Mouse (Mus musculus) embryonic facial prominence, embryonic 10.5 days (tissue): Measurements from ENCODE around the gene Il20rb. TPM values are rescaled to one million over a fixed set of nuclear protein-coding genes. Genes with fewer than 3 reads are reported as not detected.

Source experiments
- DNase-seq: peaks from one replicate; pipeline ENCODE4 v3.0.0-alpha.2; 2017; ENCODE audit warnings: low spot score
- H3K27ac ChIP-seq: fragments of 300-500 bp; sonication (generic); replicated peaks from 2 replicates; pipeline ENCODE4 v1.5.1; 2016; ENCODE audit warnings: mild to moderate bottlenecking
- H3K27me3 ChIP-seq: fragments of 300-500 bp; sonication (generic); replicated peaks from 2 replicates; pipeline ENCODE4 v1.6.1; 2016; ENCODE audit warnings: low read depth, mild to moderate bottlenecking; ENCODE audit not compliant: poor library complexity, severe bottlenecking
- H3K36me3 ChIP-seq: fragments of 300-500 bp; sonication (generic); replicated peaks from 2 replicates; pipeline ENCODE4 v1.6.1; 2016; ENCODE audit warnings: mild to moderate bottlenecking, moderate library complexity
- H3K4me1 ChIP-seq: fragments of 300-500 bp; sonication (generic); 2 replicates; pipeline ENCODE4 v1.6.1; 2016
- H3K4me3 ChIP-seq: fragments of 300-500 bp; sonication (generic); 2 replicates; pipeline ENCODE4 v1.5.1; 2016; ENCODE audit warnings: mild to moderate bottlenecking, moderate library complexity
- H3K9me3 ChIP-seq: fragments of 300-500 bp; sonication (generic); 2 replicates; pipeline ENCODE4 v1.6.1; 2016; ENCODE audit warnings: mild to moderate bottlenecking
- WGBS: fragments of 180-500 bp; shearing (Covaris S2); methylation state at CpG from one replicate; pipeline ENCODE4 v1.1.7; 2016; 5-methylcytosine and 5-hydroxymethylcytosine counted together
- polyA plus RNA-seq: library from polyadenylated mRNA; unstranded; fragments of >200 nt; fragmentation: Nextera tagmentation; extraction: Ambion mirVana; gene quantifications from 2 replicates; pipeline ENCODE4 v1.2.1, GENCODE M21; 2016

The Il20rb gene
- polyA plus RNA-seq, 1 experiment from 2014 or later: 1.8 TPM

DNA sequence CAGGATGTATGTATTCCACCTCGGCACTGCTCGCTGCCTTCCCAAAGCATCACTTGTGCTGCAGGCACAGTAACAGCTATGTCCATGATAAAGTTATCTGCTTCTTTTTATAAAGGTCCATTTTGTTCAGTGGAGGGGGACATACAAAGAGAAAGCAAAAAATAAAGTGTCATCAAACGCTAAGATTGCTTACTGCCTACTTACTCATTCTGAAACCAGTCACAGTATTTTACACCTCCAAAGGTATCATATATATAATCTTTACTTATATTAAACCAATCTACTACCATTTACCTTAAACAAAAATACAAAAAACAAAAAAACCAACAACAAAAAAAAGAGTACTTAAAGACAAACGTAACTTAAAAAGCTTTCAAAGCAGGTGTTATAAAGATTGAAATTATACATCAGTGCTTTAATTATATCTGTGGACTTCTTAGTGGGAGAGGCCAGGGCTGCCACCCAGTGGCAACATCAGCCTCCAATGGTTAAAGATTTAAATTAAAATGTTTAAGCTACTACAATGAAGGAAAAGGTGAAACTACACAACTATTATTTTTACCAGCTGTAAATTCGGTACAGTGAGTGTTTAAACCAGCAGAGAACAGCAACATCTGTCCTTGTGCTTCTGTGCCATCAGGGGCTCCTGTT lies 7.1 kb upstream of the Il20rb start:
- Histone ChIP-seq H3K4me1 (peaks cover 8% of the 10 kb centered on the region; the same call in 1 of the 2 replicates), H3K36me3 (peaks cover 26% of the 10 kb centered on the region), H3K4me3 (no peak overlapping the region), H3K27ac (no peak overlapping the region), H3K9me3 (no peaks in the 10 kb centered on the region), H3K27me3 (no peaks in the 10 kb centered on the region)
- DNase-seq: no peak
- WGBS: 92% methylated on average over 5 of the region's 5 CpGs

DNA sequence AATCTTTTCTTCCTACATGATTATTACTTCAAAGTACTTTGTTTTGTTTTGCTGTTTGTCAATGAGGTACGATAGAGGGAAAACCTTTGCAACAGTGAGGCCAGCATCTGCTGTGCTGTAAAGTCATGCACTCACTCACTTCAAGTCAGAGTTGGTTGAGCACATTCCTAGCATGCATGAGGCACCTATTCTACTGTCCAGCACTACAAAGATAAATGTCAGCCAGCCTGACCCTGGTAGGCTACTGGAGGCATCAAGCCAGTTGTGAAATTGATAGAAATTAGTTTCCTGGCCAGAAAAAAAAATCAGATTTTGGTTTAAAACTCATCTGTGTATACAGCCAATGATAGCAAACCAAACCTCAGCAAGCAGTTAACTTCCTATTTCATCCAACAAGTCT lies 4.8 kb upstream of the Il20rb start:
- no peak overlapping the region for H3K4me3 ChIP-seq
- DNase-seq: no peak
- peaks cover 24% of the 10 kb centered on the region for H3K4me1 ChIP-seq
- WGBS: 94% methylated on average over 1 of the region's 1 CpGs
- peaks cover 16% of the 10 kb centered on the region; the same call in 1 of the 2 replicates for H3K36me3 ChIP-seq
- no peak overlapping the region for H3K27ac ChIP-seq
- H3K9me3 ChIP-seq: no peaks in the 10 kb centered on the region
- H3K27me3 ChIP-seq: no peaks in the 10 kb centered on the region

DNA sequence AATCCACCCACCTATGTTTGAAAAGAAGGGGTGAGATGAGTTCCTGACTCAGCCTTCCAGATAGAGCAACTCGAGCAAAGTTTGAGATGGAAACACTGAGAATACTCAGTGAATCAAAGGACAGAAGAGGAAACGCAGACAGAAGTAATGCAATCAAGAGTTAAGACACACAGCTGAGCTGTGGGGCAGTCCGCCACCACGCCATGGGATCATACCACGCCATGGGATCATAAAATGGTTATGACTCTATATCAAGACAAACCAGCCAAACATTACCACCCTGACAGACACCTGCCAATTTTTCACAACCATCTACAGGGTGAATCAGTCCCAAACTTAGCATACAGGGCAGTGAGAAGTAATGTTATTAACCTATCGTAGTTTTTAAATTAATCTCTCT lies 2.4 kb upstream of the Il20rb start:
- H3K27ac ChIP-seq: no peak overlapping the region
- H3K9me3 ChIP-seq: no peaks in the 10 kb centered on the region
- H3K27me3 ChIP-seq: no peaks in the 10 kb centered on the region
- no peak overlapping the region for H3K4me3 ChIP-seq
- WGBS: 94% methylated on average over 6 of the region's 6 CpGs
- H3K36me3 ChIP-seq: peaks cover 9% of the 10 kb centered on the region; the same call in 1 of the 2 replicates
- no peak for DNase-seq
- H3K4me1 ChIP-seq: peaks cover 26% of the 10 kb centered on the region

DNA sequence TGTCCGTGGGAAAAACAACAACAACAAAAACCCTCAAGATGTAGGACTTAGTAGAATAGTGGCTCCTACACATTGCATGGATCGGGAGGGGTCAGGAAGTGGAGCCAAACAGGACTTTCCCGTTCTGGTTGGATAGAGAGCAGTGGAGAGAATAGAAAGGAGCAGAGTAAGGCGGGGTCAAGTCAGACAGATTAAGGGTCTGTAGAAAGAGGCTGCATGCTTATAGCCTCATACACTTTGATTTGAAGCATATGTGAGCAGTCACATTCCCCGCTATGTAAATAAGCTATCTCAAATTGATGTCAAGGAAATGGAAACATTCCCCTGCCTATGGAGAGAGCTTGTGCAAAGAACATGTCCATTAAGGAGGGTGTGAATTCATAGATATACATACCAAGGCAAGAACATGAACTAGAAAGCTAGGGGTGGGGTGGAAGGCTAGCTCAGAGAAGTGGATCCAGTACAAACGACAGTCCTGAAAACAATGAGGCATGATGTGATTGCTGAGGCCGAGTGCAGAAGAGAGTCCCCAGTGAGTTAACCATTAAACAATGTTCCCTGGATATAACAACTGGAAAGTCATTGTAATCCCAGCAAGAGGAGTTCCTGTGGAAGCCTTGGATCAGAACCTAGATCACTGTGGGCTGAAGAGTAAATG lies 1.6 kb upstream of the Il20rb start:
- Histone ChIP-seq H3K36me3 (peaks cover 13% of the 10 kb centered on the region; the same call in 1 of the 2 replicates), H3K4me1 (peaks cover 26% of the 10 kb centered on the region), H3K27ac (no peak overlapping the region), H3K9me3 (no peaks in the 10 kb centered on the region), H3K4me3 (no peak overlapping the region), H3K27me3 (no peaks in the 10 kb centered on the region)
- no peak for DNase-seq
- 63% methylated on average over 7 of the region's 7 CpGs for WGBS

DNA sequence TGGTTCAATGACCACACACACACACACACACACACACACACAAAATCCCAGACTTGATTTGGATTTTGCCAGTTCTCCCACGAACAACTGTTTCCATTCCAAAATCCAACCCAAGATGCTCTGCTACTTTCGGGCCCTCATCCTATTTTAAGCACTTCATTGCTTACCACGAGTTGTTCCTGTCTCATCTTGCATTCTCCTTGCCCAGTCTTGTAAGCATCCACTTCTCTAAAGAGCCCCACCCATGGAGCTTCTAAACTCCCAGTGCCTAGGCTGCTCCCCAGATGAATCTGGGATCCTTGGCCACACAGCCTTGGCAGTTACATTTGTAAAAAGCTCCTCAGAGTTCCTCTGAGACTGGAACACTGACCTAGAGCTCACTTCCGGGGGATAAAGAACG lies 3.3 kb downstream of the Il20rb start:
- Histone ChIP-seq H3K9me3 (no peaks in the 10 kb centered on the region), H3K36me3 (peaks cover 9% of the 10 kb centered on the region; the same call in 1 of the 2 replicates), H3K4me1 (peaks cover 17% of the 10 kb centered on the region), H3K27ac (no peak overlapping the region), H3K4me3 (no peak overlapping the region), H3K27me3 (no peaks in the 10 kb centered on the region)
- no peak for DNase-seq
- 89% methylated on average over 5 of the region's 5 CpGs for WGBS

DNA sequence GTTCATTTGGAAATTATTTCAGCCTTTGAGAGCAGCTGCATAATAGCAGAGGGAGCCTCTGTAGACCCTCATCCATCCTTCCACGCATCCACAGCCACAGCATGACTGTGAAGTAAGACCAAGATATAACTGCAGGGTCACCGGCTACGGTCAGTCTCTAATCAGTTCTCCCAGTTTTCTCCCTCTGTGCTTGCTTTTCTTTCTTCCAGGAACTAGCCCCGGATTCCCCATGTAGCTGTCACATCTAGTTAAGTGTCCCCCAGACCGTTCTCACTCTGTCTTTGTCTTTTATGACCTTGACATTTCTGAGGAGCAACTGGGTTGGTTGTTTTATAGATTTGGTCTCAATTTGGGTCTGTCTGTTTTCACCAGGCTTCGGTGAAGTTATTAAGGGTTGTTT lies 5.0 kb downstream of the Il20rb start:
- Histone ChIP-seq H3K27me3 (no peaks in the 10 kb centered on the region), H3K36me3 (peaks cover 11% of the 10 kb centered on the region; the same call in 1 of the 2 replicates), H3K27ac (no peak overlapping the region), H3K4me1 (0 out of 2 replicates have a peak, but pooled peaks cover 8% of the 10 kb centered on the region), H3K4me3 (no peak overlapping the region), H3K9me3 (peaks cover 7% of the 10 kb centered on the region; the same call in 1 of the 2 replicates)
- no peak for DNase-seq
- 87% methylated on average over 6 of the region's 6 CpGs for WGBS

DNA sequence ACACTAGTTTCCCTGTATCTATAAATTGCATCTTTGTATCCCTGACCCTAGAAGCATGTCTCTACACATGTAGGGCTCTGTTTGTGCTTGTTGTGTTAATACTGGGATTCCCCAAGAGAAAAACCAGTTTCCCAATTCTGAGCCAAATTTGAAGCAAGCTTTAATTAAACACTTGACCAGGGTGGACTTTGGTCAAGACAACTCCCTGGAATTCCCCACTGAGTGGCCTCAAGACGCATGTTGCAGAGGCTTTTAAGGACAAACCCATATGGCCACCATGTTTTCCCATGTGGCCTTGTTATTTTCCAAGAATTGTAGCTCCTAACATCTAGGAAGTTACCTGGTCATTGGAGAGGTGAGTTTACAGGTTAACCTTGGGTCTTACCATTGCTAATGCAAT lies 12.5 kb downstream of the Il20rb start:
- Histone ChIP-seq H3K4me1 (peaks cover 9% of the 10 kb centered on the region), H3K9me3 (peaks cover 10% of the 10 kb centered on the region; the same call in 1 of the 2 replicates), H3K36me3 (peaks cover 9% of the 10 kb centered on the region; the same call in 1 of the 2 replicates), H3K27ac (no peak overlapping the region), H3K4me3 (no peak overlapping the region), H3K27me3 (no peaks in the 10 kb centered on the region)
- no peak for DNase-seq
- WGBS: 90% methylated on average over 1 of the region's 1 CpGs

DNA sequence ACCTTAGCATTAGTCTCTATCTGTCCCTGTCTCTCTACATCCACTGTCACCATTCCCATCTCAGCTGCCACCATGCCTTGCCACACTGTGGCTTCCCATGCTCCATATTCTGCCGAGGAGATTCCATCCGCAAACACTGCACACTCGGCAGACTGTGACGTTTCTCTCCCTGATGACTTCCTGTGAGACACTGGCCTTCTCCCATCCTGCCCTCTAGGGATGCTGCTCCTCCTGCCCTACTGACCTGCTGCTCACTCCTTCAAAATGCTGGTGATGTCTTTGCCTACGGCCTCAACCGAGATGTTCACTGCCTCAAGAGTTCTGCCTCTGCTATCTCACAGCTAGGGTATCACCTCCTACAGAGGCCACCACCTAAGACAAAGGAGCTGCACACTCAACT lies 13.2 kb downstream of the Il20rb start:
- WGBS: 82% methylated on average over 6 of the region's 6 CpGs
- peaks cover 10% of the 10 kb centered on the region; the same call in 1 of the 2 replicates for H3K9me3 ChIP-seq
- peaks cover 9% of the 10 kb centered on the region for H3K4me1 ChIP-seq
- H3K36me3 ChIP-seq: peaks cover 6% of the 10 kb centered on the region; the same call in 1 of the 2 replicates
- no peak overlapping the region for H3K27ac ChIP-seq
- no peaks in the 10 kb centered on the region for H3K27me3 ChIP-seq
- DNase-seq: no peak
- no peak overlapping the region for H3K4me3 ChIP-seq

DNA sequence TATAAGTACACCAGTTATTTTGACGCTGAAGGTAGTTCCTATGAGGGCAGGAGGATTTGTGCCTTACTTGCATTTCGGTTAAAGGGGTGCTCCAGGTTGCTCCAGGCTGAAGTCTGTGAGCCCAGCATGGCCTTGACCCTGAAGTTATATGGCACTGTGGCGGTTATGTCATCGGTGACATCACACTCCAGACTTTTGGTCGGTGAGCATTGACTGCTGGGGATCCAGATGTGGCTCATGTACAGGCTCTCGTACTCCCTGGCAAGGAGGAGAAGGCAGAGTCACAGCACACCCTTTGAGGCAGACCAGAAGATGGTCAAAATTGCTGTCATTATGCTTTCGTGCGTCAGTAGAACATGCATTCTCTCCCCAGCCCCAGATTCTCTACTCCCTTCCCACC lies 13.7 kb downstream of the Il20rb start:
- DNase-seq: no peak
- H3K9me3 ChIP-seq: peaks cover 10% of the 10 kb centered on the region; the same call in 1 of the 2 replicates
- H3K36me3 ChIP-seq: peaks cover 8% of the 10 kb centered on the region; the same call in 1 of the 2 replicates
- H3K27me3 ChIP-seq: no peaks in the 10 kb centered on the region
- H3K27ac ChIP-seq: no peak overlapping the region
- WGBS: 93% methylated on average over 8 of the region's 8 CpGs
- peaks cover 9% of the 10 kb centered on the region for H3K4me1 ChIP-seq
- H3K4me3 ChIP-seq: no peak overlapping the region

DNA sequence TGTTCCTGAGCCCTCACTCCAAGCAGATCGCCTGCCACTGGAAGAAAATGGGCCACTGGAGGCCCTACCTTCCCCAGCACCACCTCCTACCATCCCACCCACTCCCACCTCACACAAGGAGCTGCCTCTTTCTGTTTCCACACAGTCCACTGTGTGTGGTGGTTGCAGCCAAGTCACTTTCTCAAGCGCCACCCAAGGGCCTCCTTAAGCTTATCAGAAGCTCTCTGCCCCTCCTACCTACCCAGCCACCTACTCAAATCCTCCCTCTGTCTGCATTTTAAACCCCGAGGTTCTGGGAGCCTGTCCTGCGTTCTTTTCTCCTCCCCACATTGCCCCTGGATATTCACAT lies 15.0 kb downstream of the Il20rb start:
- Histone ChIP-seq H3K4me3 (no peak overlapping the region), H3K4me1 (peaks cover 9% of the 10 kb centered on the region), H3K27me3 (no peaks in the 10 kb centered on the region), H3K36me3 (peaks cover 21% of the 10 kb centered on the region; the same call in 1 of the 2 replicates), H3K9me3 (peaks cover 3% of the 10 kb centered on the region; the same call in 1 of the 2 replicates), H3K27ac (no peak overlapping the region)
- no peak for DNase-seq
- WGBS: 79% methylated on average over 4 of the region's 4 CpGs

DNA sequence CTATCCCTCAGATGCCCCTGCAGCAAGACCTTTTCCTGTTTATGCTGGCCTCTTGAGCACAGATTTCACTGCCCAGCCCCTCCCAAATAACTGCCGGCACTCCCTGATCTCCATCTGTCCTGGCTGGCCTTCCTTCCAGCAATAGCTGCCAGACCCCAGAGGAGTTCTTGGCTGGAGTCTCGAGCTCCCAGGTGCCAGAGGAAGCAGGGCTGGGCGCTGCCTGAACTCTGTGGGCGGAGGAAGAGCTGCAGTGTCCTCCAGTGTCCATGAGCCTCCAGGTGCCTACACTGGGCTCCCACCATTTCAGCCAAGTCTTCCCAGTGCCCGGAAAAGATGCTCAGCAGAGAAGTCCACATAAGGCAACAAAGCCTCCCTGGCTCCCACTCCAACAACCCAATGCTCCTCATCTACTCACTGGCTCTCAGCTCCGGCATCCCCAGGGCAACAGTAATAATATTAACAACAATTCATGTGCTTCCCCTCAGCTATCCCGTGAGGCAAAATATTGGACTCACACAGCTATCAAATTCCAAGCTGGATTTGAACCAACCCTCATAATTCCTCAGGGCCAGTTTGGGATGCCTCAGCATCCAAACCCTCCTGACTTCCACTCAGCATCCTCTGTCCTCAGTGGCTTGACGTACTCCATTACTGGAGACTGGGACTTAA lies 15.5 kb downstream of the Il20rb start:
- Histone ChIP-seq H3K4me3 (no peak overlapping the region), H3K27me3 (no peaks in the 10 kb centered on the region), H3K36me3 (peaks cover 21% of the 10 kb centered on the region; the same call in 1 of the 2 replicates), H3K9me3 (no peaks in the 10 kb centered on the region), H3K4me1 (peaks cover 9% of the 10 kb centered on the region), H3K27ac (no peak overlapping the region; the same call in 1 of the 2 replicates)
- DNase-seq: no peak
- WGBS: 68% methylated on average over 8 of the region's 8 CpGs

DNA sequence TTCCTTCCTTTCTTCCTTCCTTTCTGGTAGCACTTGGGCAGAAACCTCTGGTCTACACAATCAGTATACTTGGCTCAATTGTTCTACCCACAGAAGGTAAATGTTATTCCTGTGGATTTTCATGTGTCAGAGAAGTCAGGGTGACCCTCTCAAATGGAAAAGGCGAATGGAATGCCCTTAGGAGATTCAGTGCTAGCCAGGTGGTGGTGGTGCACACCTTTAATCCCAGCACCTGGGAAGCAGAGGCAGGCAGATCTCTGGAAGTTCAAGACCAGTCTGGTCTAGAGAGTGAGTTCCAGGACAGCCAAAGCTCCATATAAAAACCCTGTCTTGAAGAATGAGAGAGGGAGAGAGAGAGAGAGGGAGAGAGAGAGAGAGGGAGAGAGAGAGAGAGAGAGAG lies 16.4 kb downstream of the Il20rb start:
- no peak for DNase-seq
- 82% methylated on average over 1 of the region's 1 CpGs for WGBS
- Histone ChIP-seq H3K4me3 (no peak overlapping the region), H3K36me3 (peaks cover 28% of the 10 kb centered on the region; the same call in 1 of the 2 replicates), H3K4me1 (peaks cover 9% of the 10 kb centered on the region), H3K27me3 (no peaks in the 10 kb centered on the region), H3K9me3 (no peaks in the 10 kb centered on the region), H3K27ac (no peak overlapping the region)
